Mouse (Mus musculus): ENCODE results near the gene Slc9a3r1.

DNA sequence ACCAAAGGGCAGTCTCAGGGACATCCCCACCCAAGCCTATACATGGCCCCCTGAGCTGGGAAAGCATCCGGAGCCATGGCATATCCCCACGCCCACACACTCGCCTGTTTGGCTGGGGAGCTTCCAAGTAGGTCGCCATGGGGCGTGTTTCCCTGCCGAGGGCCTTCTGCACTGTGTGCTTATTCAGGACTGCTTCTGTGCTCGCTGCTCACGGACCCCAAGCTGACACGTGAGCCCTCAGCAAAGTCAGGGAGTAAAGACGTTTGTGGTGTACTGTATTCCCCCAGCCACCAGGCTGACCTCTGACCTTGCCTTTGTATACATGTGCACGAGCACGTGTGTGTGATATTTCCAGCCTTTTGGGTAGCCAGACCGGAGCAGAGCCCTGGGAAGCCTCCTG, 49.0 kb downstream of the Slc9a3r1 start:
- TF ChIP-seq POLR2A (IDR thresholded peaks at IDR 0.05; ENCODE audit: borderline replicate concordance, extremely low read depth, insufficient read depth, insufficient read length, poor library complexity, severe bottlenecking) (no peak), CTCF (IDR thresholded peaks at IDR 0.05; ENCODE audit: borderline replicate concordance, extremely low read depth, insufficient read depth, insufficient read length) (no peak)
